Mouse (Mus musculus): ENCODE data around the gene Fignl2. TPM values are rescaled to one million over a fixed set of nuclear protein-coding genes. Genes with fewer than 3 reads are reported as not detected.

Fignl2 gene
- total and polyA plus RNA-seq, 3 experiments: not detected

- Histone ChIP-seq H3K79me2 (ENCODE audit: control insufficient read depth, insufficient read depth, low read length, poor library complexity) (no peaks in the 10 kb centered on the region), H3K27me3 (ENCODE audit: control insufficient read depth in 1 of 2, insufficient read depth in 2 of 2, low read length in 2 of 2) (peaks cover 6 to 15% of the 10 kb centered on the region in 2 experiments), H3K9ac (ENCODE audit: control insufficient read depth, low read depth, low read length, poor library complexity, severe bottlenecking) (no peak overlapping the region), H3K27ac (ENCODE audit: control insufficient read depth, low read depth, low read length) (no peak overlapping the region), H3K4me1 (ENCODE audit: control insufficient read depth in 1 of 2, insufficient read depth in 2 of 2, low read length in 2 of 2) (no peaks in the 10 kb centered on the region), H3K36me3 (ENCODE audit: control insufficient read depth in 1 of 2, insufficient read depth in 2 of 2, low read length in 2 of 2) (no peaks in the 10 kb centered on the region), H3K4me3 (ENCODE audit: control insufficient read depth in 1 of 2, insufficient read depth in 1 of 2, low read depth in 2 of 2, low read length in 2 of 2) (no peak overlapping the region), H3K9me3 (replicated peaks; ENCODE audit: insufficient read depth, low read length) (no peaks in the 10 kb centered on the region)
- TF ChIP-seq RAD21 (IDR thresholded peaks at IDR 0.05; ENCODE audit: low read depth, low read length) (no peak), E2F4 (IDR thresholded peaks at IDR 0.05; ENCODE audit: borderline replicate concordance, low read depth, low read length) (no peak), JUND (IDR thresholded peaks at IDR 0.05; ENCODE audit: low read depth, low read length) (no peak), TCF12 (IDR thresholded peaks at IDR 0.05; ENCODE audit: low read depth, low read length) (no peak), SMC3 (IDR thresholded peaks at IDR 0.05; ENCODE audit: low read depth, low read length) (no peak), ELF1 (IDR thresholded peaks at IDR 0.05; ENCODE audit: low read depth, low read length) (no peak), UBTF (IDR thresholded peaks at IDR 0.05; ENCODE audit: borderline replicate concordance, insufficient read depth, low read depth, low read length) (no peak)
- no peak for DNase-seq (ENCODE audit: low read depth, low spot score)
Observed at GRCm38 (mm10) chr15:101075656-101076055, 2.7 kb downstream of the Fignl2 start.

GRCm38 (mm10) chr15:101075150-101075549 lies 3.2 kb downstream of the Fignl2 start:
- no peak for TF ChIP-seq POLR2AphosphoS5 (IDR thresholded peaks at IDR 0.05; ENCODE audit: borderline replicate concordance, low read depth, low read length)
- no peak for TF ChIP-seq CHD2 (IDR thresholded peaks at IDR 0.05; ENCODE audit: low read length)
- TF ChIP-seq MEF2A (IDR thresholded peaks at IDR 0.05; ENCODE audit: extremely low read depth, insufficient replicate concordance, low read depth, low read length, poor library complexity, severe bottlenecking): no peak
- no peak for TF ChIP-seq NELFE (IDR thresholded peaks at IDR 0.05; ENCODE audit: low read depth, low read length)
- TF ChIP-seq KAT2A (conservative IDR thresholded peaks at IDR 0.05; ENCODE audit: low read depth, low read length): no peak
- no peak for TF ChIP-seq CTCF (IDR thresholded peaks at IDR 0.05 in 2 of 3, conservative IDR thresholded peaks at IDR 0.05 in 1 of 3; ENCODE audit: control insufficient read depth in 1 of 3, insufficient read depth in 1 of 3, low read depth in 2 of 3, low read length in 3 of 3, poor library complexity in 1 of 3, severe bottlenecking in 1 of 3)
- TF ChIP-seq TBP (IDR thresholded peaks at IDR 0.05; ENCODE audit: low read depth, low read length): no peak
- no peak for TF ChIP-seq CHD1 (IDR thresholded peaks at IDR 0.05; ENCODE audit: low read depth, low read length)
- no peak for TF ChIP-seq MYB (IDR thresholded peaks at IDR 0.05; ENCODE audit: low read depth, low read length)
- no peak for TF ChIP-seq ETS1 (IDR thresholded peaks at IDR 0.05; ENCODE audit: low read depth, low read length)
- TF ChIP-seq MAFK (IDR thresholded peaks at IDR 0.05; ENCODE audit: borderline replicate concordance, low read depth, low read length): no peak
- TF ChIP-seq ZKSCAN1 (IDR thresholded peaks at IDR 0.05; ENCODE audit: low read depth, low read length): no peak
- TF ChIP-seq ZC3H11A (IDR thresholded peaks at IDR 0.05; ENCODE audit: low read depth, low read length): no peak
- no peak for TF ChIP-seq RAD21 (IDR thresholded peaks at IDR 0.05; ENCODE audit: low read depth, low read length)
- TF ChIP-seq NRF1 (IDR thresholded peaks at IDR 0.05; ENCODE audit: insufficient read depth, low read depth, low read length, poor library complexity, severe bottlenecking): no peak
- no peak for TF ChIP-seq UBTF (IDR thresholded peaks at IDR 0.05; ENCODE audit: borderline replicate concordance, insufficient read depth, low read depth, low read length)
- no peak for TF ChIP-seq ZNF384 (IDR thresholded peaks at IDR 0.05; ENCODE audit: low read depth, low read length)
- no peak for TF ChIP-seq POLR2A (IDR thresholded peaks at IDR 0.05; ENCODE audit: control insufficient read depth in 1 of 2, insufficient read depth in 1 of 2, low read depth in 1 of 2, low read length in 2 of 2, poor library complexity in 1 of 2)
- TF ChIP-seq E2F4 (IDR thresholded peaks at IDR 0.05; ENCODE audit: borderline replicate concordance, low read depth, low read length): no peak
- no peak for TF ChIP-seq TCF12 (IDR thresholded peaks at IDR 0.05; ENCODE audit: low read depth, low read length)
- Histone ChIP-seq H3K4me3 (ENCODE audit: control insufficient read depth in 1 of 2, insufficient read depth in 1 of 2, low read depth in 2 of 2, low read length in 2 of 2) (no peak overlapping the region), H3K79me2 (ENCODE audit: control insufficient read depth, insufficient read depth, low read length, poor library complexity) (no peaks in the 10 kb centered on the region), H3K9me3 (replicated peaks; ENCODE audit: insufficient read depth, low read length) (no peaks in the 10 kb centered on the region), H3K4me1 (ENCODE audit: control insufficient read depth in 1 of 2, insufficient read depth in 2 of 2, low read length in 2 of 2) (no peaks in the 10 kb centered on the region), H3K36me3 (ENCODE audit: control insufficient read depth in 1 of 2, insufficient read depth in 2 of 2, low read length in 2 of 2) (no peaks in the 10 kb centered on the region), H3K27ac (ENCODE audit: control insufficient read depth, low read depth, low read length) (no peak overlapping the region), H3K9ac (ENCODE audit: control insufficient read depth, low read depth, low read length, poor library complexity, severe bottlenecking) (no peak overlapping the region), H3K27me3 (ENCODE audit: control insufficient read depth in 1 of 2, insufficient read depth in 2 of 2, low read length in 2 of 2) (peaks cover 8 to 17% of the 10 kb centered on the region in 2 experiments)
- no peak for DNase-seq (ENCODE audit: low read depth, low spot score)

Data from MEL (cell line).